Mouse (Mus musculus): Measurements from ENCODE around the gene Adgrg6.

GRCm38 (mm10) chr10:14475641-14476040, 69.8 kb downstream of the Adgrg6 start:
- TF ChIP-seq POLR2A (IDR thresholded peaks at IDR 0.05; ENCODE audit: control insufficient read depth, extremely low read depth, insufficient read depth, low read length, poor library complexity) (no peak), CTCF (IDR thresholded peaks at IDR 0.05; ENCODE audit: borderline replicate concordance, control insufficient read depth, extremely low read depth, insufficient read depth, low read length, poor library complexity) (no peak)

All from thymus, adult 2 months (tissue).